Mouse (Mus musculus) midbrain, embryonic 11.5 days (tissue): ENCODE results near the gene Opcml. TPM values are rescaled to one million over a fixed set of nuclear protein-coding genes. Genes with fewer than 3 reads are reported as not detected.

Experiments used
- ATAC-seq: fragments of 200-750 bp; cut with Nextera tagmentation; 2 replicates; pipeline ENCODE4 v1.8.0; 2017; ENCODE audit warnings: moderate TSS enrichment, moderate library complexity; ENCODE audit not compliant: low FRiP score
- DNase-seq: peaks from one replicate; pipeline ENCODE4 v3.0.0; 2015; ENCODE audit warnings: low spot score; ENCODE audit errors: missing footprints
- H3K27ac ChIP-seq: fragments of 300-500 bp; sonication (generic); 2 replicates; pipeline ENCODE4 v1.5.1; 2014; ENCODE audit warnings: low read depth, low read length
- H3K27me3 ChIP-seq: fragments of 300-500 bp; sonication (generic); 2 replicates; pipeline ENCODE4 v1.6.1; 2014; ENCODE audit warnings: mild to moderate bottlenecking, low read length, moderate library complexity, mixed read lengths; ENCODE audit not compliant: control insufficient read depth, insufficient read depth
- H3K36me3 ChIP-seq: fragments of 300-500 bp; sonication (generic); 2 replicates; pipeline ENCODE4 v1.6.1; 2014; ENCODE audit warnings: mild to moderate bottlenecking, low read length, moderate library complexity, mixed read lengths; ENCODE audit not compliant: control insufficient read depth, insufficient read depth
- H3K4me1 ChIP-seq: fragments of 300-500 bp; sonication (generic); 2 replicates; pipeline ENCODE4 v1.6.1; 2014; ENCODE audit warnings: low read length; ENCODE audit not compliant: control insufficient read depth, insufficient read depth
- H3K4me2 ChIP-seq: fragments of 300-500 bp; sonication (generic); 2 replicates; pipeline ENCODE4 v1.6.1; 2014; ENCODE audit warnings: mild to moderate bottlenecking, moderate library complexity
- H3K4me3 ChIP-seq: fragments of 300-500 bp; sonication (generic); 2 replicates; pipeline ENCODE4 v1.5.1; 2014; ENCODE audit warnings: low read depth, low read length
- H3K9ac ChIP-seq: fragments of 300-500 bp; sonication (generic); 2 replicates; pipeline ENCODE4 v1.6.1; 2014; ENCODE audit warnings: low read length
- H3K9me3 ChIP-seq: fragments of 300-500 bp; sonication (generic); 2 replicates; pipeline ENCODE4 v1.6.1; 2016; ENCODE audit warnings: low read length; ENCODE audit not compliant: control insufficient read depth
- WGBS: fragments of 180-500 bp; shearing (Covaris S2); extraction: QIAGEN DNeasy Blood & Tissue Kit; methylation state at CpG from one replicate; pipeline ENCODE4 v1.1.7; 2014; 5-methylcytosine and 5-hydroxymethylcytosine counted together
- polyA plus RNA-seq: library from polyadenylated mRNA; unstranded; fragments of >200 nt; fragmentation: Nextera tagmentation; extraction: Ambion mirVana; gene quantifications from 2 replicates; pipeline ENCODE4 v1.2.1, GENCODE M21; 2014

Opcml gene
- polyA plus RNA-seq, 1 experiment from 2014 or later: 3.2 TPM

DNA sequence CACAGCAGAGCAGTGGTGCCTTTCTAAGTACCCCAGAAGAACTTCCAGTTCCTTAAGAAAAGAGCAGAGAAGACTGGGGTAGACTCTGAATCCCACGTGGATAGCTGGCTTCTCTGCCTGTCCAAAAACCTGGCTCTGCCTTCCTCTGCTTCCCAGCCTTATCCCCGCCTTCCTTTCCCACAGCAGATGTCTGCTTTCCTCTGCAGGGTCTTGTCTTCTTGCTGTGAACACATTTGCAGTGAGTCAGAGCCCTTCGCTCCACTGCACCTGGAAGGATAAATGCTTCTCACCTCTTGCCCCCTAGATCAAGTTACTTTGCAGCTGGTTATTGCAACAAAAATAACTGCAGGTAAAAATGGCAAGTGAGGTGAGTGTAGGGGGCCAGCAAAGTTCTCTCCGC lies 290.1 kb downstream of the Opcml start:
- Histone ChIP-seq H3K27ac (no peak overlapping the region), H3K4me1 (peaks cover 8% of the 10 kb centered on the region), H3K9ac (no peak overlapping the region), H3K9me3 (no peaks in the 10 kb centered on the region), H3K4me2 (no peak overlapping the region), H3K36me3 (no peaks in the 10 kb centered on the region), H3K27me3 (no peaks in the 10 kb centered on the region), H3K4me3 (no peak overlapping the region)
- ATAC-seq: no peak
- WGBS: 63% methylated on average over 4 of the region's 4 CpGs
- DNase-seq: no peak

DNA sequence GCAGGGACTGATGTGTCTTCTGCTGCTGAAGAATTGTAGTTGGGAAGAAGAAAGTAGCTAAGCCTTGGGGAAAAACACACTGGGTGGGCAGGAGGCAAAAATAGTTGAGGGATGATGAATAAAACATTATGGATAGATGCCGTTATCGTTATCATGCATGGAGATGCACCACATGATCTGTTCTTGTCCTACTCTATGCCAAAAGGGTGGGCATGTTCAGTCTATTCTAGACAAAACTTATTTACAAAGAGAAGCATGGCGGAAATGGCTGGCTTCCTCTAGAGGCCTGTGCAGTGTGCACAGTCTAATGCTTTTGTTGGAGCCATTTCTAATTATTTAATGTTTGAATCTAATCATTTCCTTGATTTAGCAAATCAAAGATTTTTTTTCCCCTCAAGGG lies 293.2 kb downstream of the Opcml start:
- WGBS: 82% methylated on average over 3 of the region's 3 CpGs

DNA sequence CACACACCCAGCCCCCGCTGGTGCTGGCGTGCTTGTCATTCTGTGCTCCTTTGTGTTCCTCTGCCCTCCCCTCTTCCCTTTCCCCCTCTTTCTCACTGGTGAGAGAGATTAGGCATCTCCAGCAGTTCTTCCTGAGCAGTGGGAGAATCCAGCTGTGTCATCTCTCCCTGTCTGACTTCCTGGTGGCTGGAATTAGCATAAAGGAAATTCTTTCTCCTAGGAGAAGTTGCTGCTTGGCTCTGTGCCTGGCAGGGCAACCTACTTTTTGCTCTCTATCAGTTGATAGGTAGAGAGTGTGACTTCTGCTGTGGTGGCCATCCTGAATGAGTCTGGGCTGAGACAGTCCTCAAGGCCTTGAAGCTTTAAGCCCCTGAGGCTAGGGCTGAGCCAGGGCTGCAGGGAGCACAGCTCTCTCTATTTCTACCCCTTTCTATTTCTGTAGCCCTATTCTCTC lies 293.7 kb downstream of the Opcml start:
- WGBS: 3% methylated on average over 2 of the region's 2 CpGs
- Histone ChIP-seq H3K27me3 (no peaks in the 10 kb centered on the region), H3K4me2 (no peak overlapping the region), H3K36me3 (no peaks in the 10 kb centered on the region), H3K27ac (peak overlapping the region; percentile 20; the same call in 1 of the 2 replicates), H3K9ac (no peak overlapping the region), H3K4me3 (no peak overlapping the region), H3K4me1 (peaks cover 8% of the 10 kb centered on the region), H3K9me3 (no peaks in the 10 kb centered on the region)
- peak; percentile 82 for ATAC-seq
- DNase-seq: peak; percentile 86

More for the DNA sequence above, 293.2 kb downstream of the Opcml start:
- no peaks in the 10 kb centered on the region for H3K9me3 ChIP-seq
- no peaks in the 10 kb centered on the region for H3K36me3 ChIP-seq
- H3K27ac ChIP-seq: no peak overlapping the region
- H3K4me3 ChIP-seq: no peak overlapping the region
- H3K4me1 ChIP-seq: peaks cover 8% of the 10 kb centered on the region
- no peaks in the 10 kb centered on the region for H3K27me3 ChIP-seq
- DNase-seq (peak; percentile 77), ATAC-seq (no peak)
- H3K9ac ChIP-seq: no peak overlapping the region
- H3K4me2 ChIP-seq: no peak overlapping the region

DNA sequence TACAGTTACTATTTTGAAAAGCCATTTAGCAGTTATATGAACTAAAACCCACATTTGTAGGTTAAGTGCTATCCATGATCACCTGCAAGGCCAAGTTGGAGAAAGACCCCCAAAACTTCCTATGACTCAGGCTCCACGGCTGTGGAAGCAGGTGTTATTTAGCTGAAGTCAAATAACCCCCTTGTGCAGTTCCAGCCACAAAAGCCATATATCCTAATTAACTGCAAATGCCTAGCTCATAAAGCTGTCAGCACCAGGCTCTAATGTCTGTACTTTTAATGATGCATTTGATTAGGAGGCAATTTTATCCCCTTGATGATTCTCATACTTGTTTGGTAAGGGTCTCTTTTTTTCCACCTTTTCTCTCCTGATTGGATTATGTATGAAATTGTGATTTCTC lies 300.8 kb downstream of the Opcml start:
- WGBS: 82% methylated on average over 1 of the region's 1 CpGs
- ATAC-seq (no peak), DNase-seq (no peak)
- no peak overlapping the region for H3K27ac ChIP-seq
- H3K9me3 ChIP-seq: no peaks in the 10 kb centered on the region
- H3K4me2 ChIP-seq: no peak overlapping the region
- no peaks in the 10 kb centered on the region for H3K27me3 ChIP-seq
- no peaks in the 10 kb centered on the region for H3K36me3 ChIP-seq
- no peak overlapping the region for H3K4me3 ChIP-seq
- H3K9ac ChIP-seq: no peak overlapping the region
- no peaks in the 10 kb centered on the region for H3K4me1 ChIP-seq

DNA sequence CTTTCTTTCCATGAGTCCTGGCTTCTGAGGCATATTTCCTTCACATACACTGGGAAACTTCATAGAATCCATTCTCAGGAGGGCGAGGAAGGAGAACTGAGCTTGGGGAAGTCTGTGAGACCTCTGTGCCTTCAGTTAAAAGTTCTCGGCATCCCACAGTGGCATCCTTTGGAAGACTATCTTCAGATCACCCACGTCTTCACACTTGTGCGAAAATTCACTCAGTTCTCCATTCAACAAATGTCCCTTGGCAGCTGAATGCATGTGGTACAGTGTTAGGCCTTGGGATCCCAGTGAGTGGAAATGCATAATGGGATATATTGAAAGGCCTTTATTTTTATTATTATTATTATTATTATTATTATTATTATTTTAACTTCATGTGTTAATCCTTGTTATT lies 304.1 kb downstream of the Opcml start:
- Histone ChIP-seq H3K4me1 (no peaks in the 10 kb centered on the region), H3K27ac (no peak overlapping the region), H3K36me3 (no peaks in the 10 kb centered on the region), H3K27me3 (no peaks in the 10 kb centered on the region), H3K9me3 (no peaks in the 10 kb centered on the region), H3K4me3 (no peak overlapping the region), H3K9ac (no peak overlapping the region), H3K4me2 (no peak overlapping the region)
- WGBS: 83% methylated on average over 4 of the region's 4 CpGs
- DNase-seq: no peak
- ATAC-seq: no peak

DNA sequence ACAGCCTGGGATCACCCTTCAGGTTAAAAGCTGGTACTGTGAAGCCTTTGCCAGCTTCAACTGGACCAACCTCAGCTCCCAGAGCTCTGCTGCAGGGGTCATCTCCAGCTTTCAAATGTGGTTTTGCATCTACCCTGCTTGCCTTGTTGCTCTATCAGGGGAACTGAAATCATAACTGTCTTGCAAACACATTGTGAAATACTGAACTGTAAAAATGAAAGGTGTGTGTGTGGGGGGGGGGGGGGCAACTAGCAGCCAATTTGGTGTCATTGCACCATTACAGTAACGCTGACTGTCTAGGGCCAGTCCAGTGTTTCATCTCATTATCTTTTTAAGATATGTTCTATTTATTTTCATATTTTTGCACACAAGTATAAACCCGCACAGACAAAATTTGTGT lies 305.6 kb downstream of the Opcml start:
- H3K36me3 ChIP-seq: no peaks in the 10 kb centered on the region
- H3K27me3 ChIP-seq: no peaks in the 10 kb centered on the region
- no peak for ATAC-seq
- H3K9ac ChIP-seq: no peak overlapping the region
- DNase-seq: no peak
- H3K4me2 ChIP-seq: no peak overlapping the region
- no peak overlapping the region for H3K27ac ChIP-seq
- WGBS: 97% methylated on average over 2 of the region's 2 CpGs
- H3K4me1 ChIP-seq: no peaks in the 10 kb centered on the region
- no peaks in the 10 kb centered on the region for H3K9me3 ChIP-seq
- H3K4me3 ChIP-seq: no peak overlapping the region

DNA sequence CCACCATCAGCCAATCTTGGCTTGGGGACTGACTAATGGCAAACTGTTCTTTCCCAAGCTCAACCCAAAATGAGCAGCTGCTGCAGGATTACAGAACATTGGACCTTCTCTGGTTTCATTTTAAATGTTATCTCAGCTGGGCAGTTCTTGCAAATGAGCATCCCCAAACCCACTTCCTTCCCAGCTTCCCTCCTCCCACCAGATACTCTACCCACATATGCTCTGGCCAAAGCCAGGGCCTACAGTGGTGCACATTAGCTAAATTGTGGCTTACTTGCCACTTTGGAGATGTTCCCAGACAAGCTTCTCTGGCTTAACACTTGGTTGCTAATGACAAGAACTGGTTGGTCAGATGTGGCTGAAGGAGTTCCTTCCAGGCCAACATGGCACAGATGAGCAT lies 311.4 kb downstream of the Opcml start:
- DNase-seq (no peak), ATAC-seq (no peak)
- Histone ChIP-seq H3K9me3 (no peaks in the 10 kb centered on the region), H3K27ac (no peak overlapping the region), H3K27me3 (no peaks in the 10 kb centered on the region), H3K4me1 (no peaks in the 10 kb centered on the region), H3K36me3 (no peaks in the 10 kb centered on the region), H3K9ac (no peak overlapping the region), H3K4me2 (no peak overlapping the region), H3K4me3 (no peak overlapping the region)

DNA sequence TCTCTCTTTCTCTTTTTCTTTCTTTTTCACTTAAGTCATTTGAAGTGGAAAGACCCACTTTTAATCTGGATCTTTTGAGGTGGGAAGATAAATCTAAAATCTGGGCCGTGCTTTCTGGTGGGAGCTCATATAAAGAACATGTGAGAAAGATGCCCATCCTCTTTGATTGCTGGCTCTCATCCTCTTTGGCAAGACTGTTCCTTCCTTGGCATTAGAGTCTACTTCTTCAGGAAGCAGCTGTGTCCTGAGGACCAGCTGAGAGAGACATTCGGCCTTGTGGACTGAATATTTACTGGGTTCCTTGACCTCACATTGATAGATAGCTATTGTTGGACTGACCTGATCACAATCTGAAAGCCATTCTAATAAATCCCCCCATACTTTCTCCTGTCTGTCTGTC lies 331.3 kb downstream of the Opcml start:
- Histone ChIP-seq H3K4me1 (no peaks in the 10 kb centered on the region), H3K4me2 (no peak overlapping the region), H3K27ac (no peak overlapping the region), H3K4me3 (no peak overlapping the region), H3K9ac (no peak overlapping the region), H3K9me3 (no peaks in the 10 kb centered on the region), H3K27me3 (no peaks in the 10 kb centered on the region), H3K36me3 (no peaks in the 10 kb centered on the region)
- ATAC-seq (no peak), DNase-seq (no peak)
- 94% methylated on average over 2 of the region's 2 CpGs for WGBS

DNA sequence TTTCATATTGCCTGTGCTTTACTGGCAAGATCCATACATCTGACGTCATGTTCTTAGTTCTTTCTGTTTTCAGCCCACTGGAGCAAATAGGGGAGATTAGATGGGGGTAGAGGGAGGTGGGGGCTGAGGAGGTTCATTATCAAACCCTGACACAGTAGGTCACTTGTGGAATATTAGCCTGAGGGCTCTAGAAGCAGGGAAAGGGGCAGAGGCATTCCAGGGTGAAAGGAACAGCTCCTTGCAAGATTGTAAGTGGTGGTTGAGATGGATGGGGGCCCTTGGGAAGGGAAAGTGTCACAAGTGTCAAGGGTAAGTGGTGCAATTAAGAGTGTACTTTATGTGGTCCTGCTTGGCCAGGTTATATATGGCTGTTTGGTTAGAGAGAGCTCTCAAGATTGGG lies 338.2 kb downstream of the Opcml start:
- Histone ChIP-seq H3K27me3 (no peaks in the 10 kb centered on the region), H3K4me2 (no peak overlapping the region), H3K4me3 (no peak overlapping the region), H3K36me3 (no peaks in the 10 kb centered on the region), H3K27ac (no peak overlapping the region), H3K9ac (no peak overlapping the region), H3K4me1 (no peaks in the 10 kb centered on the region), H3K9me3 (no peaks in the 10 kb centered on the region)
- ATAC-seq (no peak), DNase-seq (no peak)
- WGBS: 64% methylated on average over 1 of the region's 1 CpGs

DNA sequence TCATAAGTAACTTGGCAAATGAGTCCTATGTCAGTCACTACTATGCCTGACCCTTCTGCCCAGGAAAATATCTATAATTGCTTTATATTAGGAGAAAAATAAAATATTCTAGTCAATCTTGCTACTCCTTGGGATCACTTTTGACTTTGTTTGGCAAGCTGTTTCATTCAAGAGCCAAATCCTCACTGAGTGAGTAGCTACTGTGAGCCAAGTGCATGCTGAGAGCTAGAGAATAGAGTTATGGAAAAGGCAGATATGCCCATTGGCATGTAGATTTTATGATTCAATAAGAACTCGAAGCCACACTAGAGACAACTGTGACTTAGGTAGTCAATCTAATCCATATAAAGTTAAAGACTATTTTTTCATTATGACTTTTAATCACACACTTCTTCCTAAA lies 340.9 kb downstream of the Opcml start:
- Histone ChIP-seq H3K4me3 (no peak overlapping the region), H3K36me3 (no peaks in the 10 kb centered on the region), H3K27ac (no peak overlapping the region), H3K27me3 (no peaks in the 10 kb centered on the region), H3K9ac (no peak overlapping the region), H3K9me3 (no peaks in the 10 kb centered on the region), H3K4me1 (no peaks in the 10 kb centered on the region), H3K4me2 (no peak overlapping the region)
- WGBS: 82% methylated on average over 1 of the region's 1 CpGs
- DNase-seq (no peak), ATAC-seq (no peak)
